Mouse (Mus musculus) Patski (cell line): ENCODE data around the gene Smim1. TPM values are rescaled to one million over a fixed set of nuclear protein-coding genes. Genes with fewer than 3 reads are reported as not detected.

Experiments
- ATAC-seq: fragments of 100-300 bp; one replicate; pipeline ENCODE4 v1.8.0; 2021
- CTCF ChIA-PET: fragments of 350-600 bp; sonication (Branson Sonifier 250); formaldehyde crosslinking; loops from one replicate; lab custom pipeline; 2022; ENCODE audit warnings: inconsistent platforms; lab: Charles Lee
- POLR2A ChIA-PET: fragments of 350-600 bp; sonication (Branson Sonifier 250); formaldehyde crosslinking; loops from one replicate; lab custom pipeline; 2022; ENCODE audit warnings: antibody characterized with exemption, inconsistent platforms; lab: Charles Lee
- DNase-seq: peaks from one replicate; pipeline ENCODE4 v3.0.0-alpha.2; 2011; ENCODE audit warnings: low read depth, low spot score
- H3K27me3 ChIP-seq: fragments of 371-371 bp; one replicate; pipeline ENCODE4 v1.5.1; 2021
- CTCF ChIP-seq: fragments of 100-300 bp; IDR thresholded peaks from one replicate; pipeline ENCODE4 v1.5.1; 2021
- in situ Hi-C: fragments of 300-500 bp; cut with MboI; formaldehyde crosslinking; loops from 3 replicates; pipeline ENCODE4 v1.11.1; 2018; ENCODE audit warnings: low pct_unique_long_range_greater_than_20kb, mixed read lengths
- polyA plus RNA-seq: library from polyadenylated mRNA; unstranded; gene quantifications from one replicate; pipeline ENCODE4 v1.2.3, GENCODE M21; 2021

Smim1 gene
- polyA plus RNA-seq, 1 experiment from 2014 or later = 46.4 TPM

GRCm38 (mm10) chr4:154051401-154051800, 25.4 kb upstream of the Smim1 start:
- ChIA-PET CTCF (no interaction called here), POLR2A (no interaction called here)
- ATAC-seq = no peak
- no peak for TF ChIP-seq CTCF
- H3K27me3 ChIP-seq = peaks cover 1% of the 10 kb centered on the region
- no peak for DNase-seq
- in situ Hi-C loops = no loop called here

- ChIA-PET CTCF (interaction anchor here (0.8 kb wide), 1 partner anchor 9 kb away, joined by 3 read pairs; no protein-coding TSS in a partner anchor), POLR2A (no interaction called here)
- ATAC-seq = no peak
- in situ Hi-C loops = loop anchor here (25.0 kb wide), 1 partner anchor 241 kb away; no protein-coding TSS in a partner anchor
- DNase-seq = no peak
- H3K27me3 ChIP-seq = peaks cover 4% of the 10 kb centered on the region
- no peak for TF ChIP-seq CTCF
Observed at GRCm38 (mm10) chr4:154045837-154046236, 19.8 kb upstream of the Smim1 start.

GRCm38 (mm10) chr4:154042577-154042976, 16.5 kb upstream of the Smim1 start, which contains the start of gene Ccdc27:
Ccdc27 (minus strand) TSS chr4:154042677.
- DNase-seq (no peak), ATAC-seq (no peak)
- H3K27me3 ChIP-seq = peaks cover 4% of the 10 kb centered on the region
- no peak for TF ChIP-seq CTCF
- ChIA-PET POLR2A (no interaction called here), CTCF (no interaction called here)
- in situ Hi-C loops = loop anchor here (25.0 kb wide), 1 partner anchor 245 kb away; no protein-coding TSS in a partner anchor

GRCm38 (mm10) chr4:154037123-154037522, 11.1 kb upstream of the Smim1 start:
- in situ Hi-C loops = loop anchor here (25.0 kb wide), 1 partner anchor 250 kb away; no protein-coding TSS in a partner anchor
- no peak for DNase-seq
- H3K27me3 ChIP-seq = peaks cover 5% of the 10 kb centered on the region
- TF ChIP-seq CTCF = no peak
- no peak for ATAC-seq
- ChIA-PET CTCF (interaction anchor here (1.1 kb wide), 1 partner anchor 8 kb away, joined by 3 read pairs; no protein-coding TSS in a partner anchor), POLR2A (no interaction called here)

DNA sequence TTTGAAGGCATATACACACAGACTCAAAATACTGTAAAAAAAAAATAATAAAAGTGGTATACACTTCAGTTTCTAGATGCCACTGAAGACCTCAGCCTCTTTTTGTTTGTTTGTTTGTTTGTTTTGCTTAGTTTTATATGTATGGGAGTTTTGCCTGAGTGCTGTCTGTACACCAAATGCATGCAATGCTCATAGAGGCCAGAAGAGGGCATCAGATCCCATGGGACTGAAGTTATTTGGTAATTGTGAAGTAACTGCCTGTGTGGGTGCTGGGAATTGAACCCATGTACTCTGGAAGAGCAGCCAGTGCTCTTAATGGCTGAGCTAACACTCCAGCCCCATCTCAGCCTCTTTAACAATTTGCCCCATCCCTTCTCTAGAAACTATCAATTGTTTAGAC, 2.6 kb upstream of the Smim1 start:
- no peak for TF ChIP-seq CTCF
- ATAC-seq = no peak
- DNase-seq = no peak
- POLR2A ChIA-PET = no interaction called here
- no peaks in the 10 kb centered on the region for H3K27me3 ChIP-seq
- in situ Hi-C loops = loop anchor here (25.0 kb wide), 1 partner anchor 259 kb away; no protein-coding TSS in a partner anchor
- CTCF ChIA-PET = interaction anchor here (1.2 to 1.5 kb wide), 2 partner anchors 76 to 177 kb away, joined by 3 read pairs; no protein-coding TSS in a partner anchor

DNA sequence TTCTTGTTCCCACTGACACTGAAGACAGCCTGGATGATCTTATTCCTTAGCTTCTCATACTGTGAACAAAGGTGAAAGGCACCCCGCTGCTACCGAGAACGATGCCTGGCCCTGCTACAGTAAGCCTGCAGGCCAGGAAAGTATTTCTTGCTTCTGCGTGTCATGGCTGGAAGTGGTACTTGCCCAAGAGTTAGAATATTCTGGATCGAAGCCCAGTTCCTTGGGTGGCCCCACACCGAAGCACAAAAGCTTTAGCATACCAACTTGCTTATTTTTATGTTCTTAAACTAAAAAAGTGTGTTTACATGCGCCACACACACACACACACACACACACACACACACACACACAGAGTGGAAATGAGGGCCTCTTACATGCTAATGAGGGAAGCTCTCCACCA, 2.0 kb upstream of the Smim1 start:
- in situ Hi-C loops = loop anchor here (25.0 kb wide), 1 partner anchor 259 kb away; no protein-coding TSS in a partner anchor
- POLR2A ChIA-PET = no interaction called here
- H3K27me3 ChIP-seq = no peaks in the 10 kb centered on the region
- CTCF ChIA-PET = interaction anchor here (1.2 to 1.5 kb wide), 2 partner anchors 77 to 178 kb away, joined by 3 read pairs; no protein-coding TSS in a partner anchor
- DNase-seq = no peak
- ATAC-seq = no peak
- no peak for TF ChIP-seq CTCF

DNA sequence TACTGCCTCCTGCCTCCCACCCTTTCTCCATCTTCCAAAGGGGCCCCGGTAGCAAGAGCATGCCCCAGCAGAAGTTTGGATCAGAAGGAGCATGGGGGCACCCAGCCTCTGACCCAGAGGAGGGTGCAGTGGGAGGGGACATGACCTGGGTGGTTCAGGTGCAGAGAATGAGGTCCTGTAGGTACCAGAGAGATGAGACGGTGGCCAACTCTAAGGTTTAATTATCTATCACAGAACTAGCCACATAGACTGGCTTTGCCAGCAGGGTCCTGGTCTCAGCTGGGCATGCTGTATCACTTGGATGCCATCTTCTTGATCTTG, 371 bp upstream of the Smim1 start:
- POLR2A ChIA-PET = no interaction called here
- CTCF ChIA-PET = interaction anchor here (1.9 kb wide), 1 partner anchor 38 kb away, joined by 7 read pairs; no protein-coding TSS in a partner anchor
- DNase-seq = no peak
- in situ Hi-C loops = loop anchor here (25.0 kb wide), 1 partner anchor 261 kb away; no protein-coding TSS in a partner anchor
- no peaks in the 10 kb centered on the region for H3K27me3 ChIP-seq
- no peak for ATAC-seq
- TF ChIP-seq CTCF = no peak

GRCm38 (mm10) chr4:154024729-154025521, 1.1 kb downstream of the Smim1 start:
- ATAC-seq (no peak), DNase-seq (no peak)
- H3K27me3 ChIP-seq = no peaks in the 10 kb centered on the region
- ChIA-PET POLR2A (interaction anchor here (1.1 kb wide), 1 partner anchor 13 kb away, joined by 5 read pairs; the partner anchor contains the start of gene Lrrc47), CTCF (no interaction called here)
- in situ Hi-C loops = loop anchor here (25.0 kb wide), 1 partner anchor 262 kb away; no protein-coding TSS in a partner anchor
- TF ChIP-seq CTCF = no peak

DNA sequence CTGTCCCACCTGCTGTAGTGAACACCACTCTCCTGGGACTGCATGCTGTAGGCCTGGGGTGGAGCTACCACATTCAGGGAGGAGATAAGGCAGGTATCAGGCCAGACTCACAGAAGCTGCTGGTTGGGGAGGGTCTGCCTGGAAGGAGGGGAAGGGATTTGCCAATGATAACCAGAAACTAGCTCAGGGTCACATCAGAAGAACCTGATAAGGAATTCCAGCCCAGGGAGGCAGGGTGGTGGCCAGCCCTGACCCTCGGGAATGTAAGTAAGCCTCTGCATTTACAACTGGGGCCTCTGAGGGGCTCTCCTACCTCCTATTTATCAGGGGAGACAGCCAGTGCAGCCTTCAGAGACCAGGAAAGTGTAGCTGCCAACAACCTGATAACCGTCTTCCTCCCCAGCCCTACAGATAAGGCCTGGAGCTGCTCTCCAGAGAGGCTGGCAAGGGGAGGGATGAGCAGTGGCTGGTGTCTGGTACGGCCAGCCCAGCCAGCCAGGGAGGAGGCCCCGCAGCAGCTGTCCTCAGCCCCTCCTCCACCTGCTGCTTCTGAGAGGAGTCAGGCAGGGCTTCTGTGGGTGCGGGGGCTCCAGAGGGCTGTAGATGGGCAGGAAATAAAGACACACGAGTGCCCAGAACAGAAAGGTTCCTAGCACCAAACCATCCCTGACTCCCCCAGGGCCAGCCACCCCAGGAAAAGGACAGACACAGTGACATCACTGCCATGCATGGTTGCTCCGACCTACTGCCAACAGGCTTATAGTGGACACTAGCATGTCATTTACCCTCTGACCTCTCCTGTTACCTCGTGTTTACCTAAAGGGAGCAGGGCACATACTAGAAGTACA, 2.1 kb downstream of the Smim1 start:
- TF ChIP-seq CTCF = no peak
- in situ Hi-C loops = no loop called here
- DNase-seq = no peak

DNA sequence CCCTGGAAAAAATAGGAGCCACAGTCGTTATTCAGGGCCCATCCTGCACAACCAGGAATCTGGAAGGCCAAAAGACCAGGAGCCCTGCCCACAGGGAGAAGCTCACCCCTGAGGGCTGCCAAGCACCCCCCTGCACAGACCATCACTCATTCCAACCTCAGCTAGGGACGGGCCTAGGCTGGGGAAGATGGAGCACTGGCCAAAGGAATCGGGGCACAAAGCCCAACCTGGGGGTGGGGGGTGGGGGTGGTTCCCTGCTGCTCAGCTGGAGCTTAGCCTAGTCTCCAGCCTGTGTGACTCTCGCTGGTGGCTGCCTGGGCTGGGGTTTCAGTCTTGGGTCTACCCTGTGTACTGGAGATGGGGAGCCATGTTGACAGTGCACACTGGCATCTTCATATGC, 3.2 kb downstream of the Smim1 start:
- ChIA-PET POLR2A (interaction anchor here (2.7 kb wide), 1 partner anchor 11 kb away, joined by 11 read pairs; the partner anchor contains the start of gene Lrrc47), CTCF (no interaction called here)
- in situ Hi-C loops = no loop called here
- ATAC-seq (no peak), DNase-seq (no peak)
- no peak for TF ChIP-seq CTCF
- H3K27me3 ChIP-seq = no peaks in the 10 kb centered on the region

More for the DNA sequence above, 2.1 kb downstream of the Smim1 start:
- ChIA-PET CTCF (no interaction called here), POLR2A (no interaction called here)
- no peaks in the 10 kb centered on the region for H3K27me3 ChIP-seq
- no peak for ATAC-seq
